Mouse (Mus musculus): Measurements from ENCODE around the gene Samhd1. TPM values are rescaled to one million over a fixed set of nuclear protein-coding genes. Genes with fewer than 3 reads are reported as not detected.
"Not testable (repeated sequence)": the region's sequence is repeated elsewhere in the genome, so short reads cannot be mapped to it uniquely, and the experiment has no call there.

The Samhd1 gene
- polyA plus RNA-seq (2011; ENCODE audit: insufficient read length, low read depth, missing spikeins): 79.5 and 83.7 TPM in 2 replicates

DNA sequence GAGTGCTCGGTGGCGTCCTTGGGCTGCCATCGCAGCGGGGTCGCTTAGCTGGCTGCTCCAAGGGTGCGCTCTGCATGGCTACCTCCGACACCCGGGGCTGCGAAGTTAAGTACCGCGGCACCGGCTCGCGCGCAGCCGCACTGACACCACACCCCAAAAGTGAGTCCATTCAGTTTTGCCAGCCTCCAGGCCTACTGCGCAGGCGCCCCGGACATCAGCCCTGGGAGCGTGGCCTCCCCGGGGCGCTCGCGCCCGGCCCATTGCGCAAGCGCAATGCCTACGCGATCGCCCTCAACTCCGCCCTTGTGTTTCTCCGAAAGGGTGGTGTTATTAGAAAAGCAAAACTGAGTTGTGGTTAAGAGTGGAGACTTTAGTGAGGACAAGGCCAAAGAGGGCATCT is at the start of gene Samhd1:
Gene Samhd1, minus strand, starts transcription at position 252 of the 400 bp plus-strand sequence.
- peak within 1 kb of the TSS; percentile 96 for H3K4me3 ChIP-seq (ENCODE audit: insufficient read depth, low read length)
- peak; percentile 85 for TF ChIP-seq POLR2A (IDR thresholded peaks at IDR 0.05; ENCODE audit: low read depth, low read length)
- no peak for TF ChIP-seq CTCF (IDR thresholded peaks at IDR 0.05; ENCODE audit: borderline replicate concordance, insufficient read depth, low read length)
- peak within 1 kb of the TSS; percentile 57 for H3K27ac ChIP-seq (ENCODE audit: insufficient read depth, low read length)
- no peaks in the 10 kb centered on the region; the same call in none of the 2 replicates for H3K4me1 ChIP-seq (ENCODE audit: control insufficient read depth, insufficient read depth, low read length)

DNA sequence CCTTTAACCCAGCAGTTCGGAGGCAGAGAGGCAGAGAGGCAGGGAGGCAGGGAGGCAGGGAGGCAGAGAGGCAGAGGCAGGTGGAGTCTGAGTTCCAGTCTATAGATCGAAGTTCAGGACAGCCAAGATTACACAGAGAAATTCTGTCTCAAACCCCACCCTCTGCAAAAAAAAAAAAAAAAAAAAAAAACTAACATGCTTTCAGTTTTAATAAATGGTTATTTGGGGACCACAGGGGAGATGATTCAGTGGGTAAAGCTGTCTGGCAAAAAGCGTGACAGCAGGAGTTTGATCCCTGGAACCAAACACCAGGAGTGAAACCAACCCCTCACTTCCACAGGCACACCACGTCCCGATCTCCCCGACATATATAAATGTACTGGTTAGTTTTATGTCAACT is 43.1 kb upstream of the Samhd1 start:
- H3K4me3 ChIP-seq (ENCODE audit: insufficient read depth, low read length): no peak overlapping the region
- no peak for TF ChIP-seq CTCF (IDR thresholded peaks at IDR 0.05; ENCODE audit: borderline replicate concordance, insufficient read depth, low read length)
- no peak for TF ChIP-seq POLR2A (IDR thresholded peaks at IDR 0.05; ENCODE audit: low read depth, low read length)
- H3K4me1 ChIP-seq (ENCODE audit: control insufficient read depth, insufficient read depth, low read length): no peaks in the 10 kb centered on the region
- no peak overlapping the region for H3K27ac ChIP-seq (ENCODE audit: insufficient read depth, low read length)

DNA sequence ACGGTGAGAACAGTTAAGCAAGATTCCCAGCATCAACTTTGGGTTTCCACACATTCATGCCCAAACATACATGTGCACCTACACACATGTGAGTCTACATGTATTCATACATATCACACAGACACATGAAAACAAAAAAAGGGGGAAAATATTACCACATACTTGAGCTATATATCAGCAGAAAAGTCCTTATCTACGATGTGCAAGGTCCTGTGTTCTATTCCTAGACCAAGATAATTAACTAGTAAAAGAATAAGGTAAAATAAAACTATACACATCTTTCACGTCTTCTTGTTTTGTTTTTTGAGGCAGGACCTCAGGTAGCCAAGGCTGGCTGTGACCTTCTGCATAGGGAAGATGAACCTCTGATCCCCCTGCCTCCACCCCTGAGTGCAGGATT is 41.2 kb upstream of the Samhd1 start:
- no peak for TF ChIP-seq CTCF (IDR thresholded peaks at IDR 0.05; ENCODE audit: borderline replicate concordance, insufficient read depth, low read length)
- TF ChIP-seq POLR2A (IDR thresholded peaks at IDR 0.05; ENCODE audit: low read depth, low read length): no peak
- no peaks in the 10 kb centered on the region for H3K4me1 ChIP-seq (ENCODE audit: control insufficient read depth, insufficient read depth, low read length)
- no peak overlapping the region for H3K27ac ChIP-seq (ENCODE audit: insufficient read depth, low read length)
- no peak overlapping the region for H3K4me3 ChIP-seq (ENCODE audit: insufficient read depth, low read length)

DNA sequence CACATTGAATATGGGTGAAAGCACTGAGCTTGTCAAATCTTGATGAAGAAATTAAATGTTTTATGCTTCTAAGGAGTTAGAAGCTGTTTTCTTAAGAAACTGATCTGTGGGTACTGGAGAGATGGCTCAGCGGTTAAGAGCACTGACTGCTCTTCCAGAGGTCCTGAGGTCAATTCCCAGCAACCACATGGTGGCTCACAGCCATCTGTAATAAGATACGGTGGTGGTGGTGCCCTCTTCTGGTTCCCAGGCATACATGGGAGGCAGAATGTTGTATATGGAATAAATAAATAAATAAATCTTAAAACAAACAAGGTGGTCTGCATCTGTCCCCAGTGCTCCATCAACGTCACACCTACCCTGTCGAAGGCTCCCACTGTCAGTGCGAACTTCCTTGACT is 39.4 kb upstream of the Samhd1 start:
- peaks cover 7% of the 10 kb centered on the region for H3K4me1 ChIP-seq (ENCODE audit: control insufficient read depth, insufficient read depth, low read length)
- no peak overlapping the region for H3K27ac ChIP-seq (ENCODE audit: insufficient read depth, low read length)
- TF ChIP-seq CTCF (IDR thresholded peaks at IDR 0.05; ENCODE audit: borderline replicate concordance, insufficient read depth, low read length) (no peak), POLR2A (IDR thresholded peaks at IDR 0.05; ENCODE audit: low read depth, low read length) (no peak)
- H3K4me3 ChIP-seq (ENCODE audit: insufficient read depth, low read length): no peak overlapping the region

DNA sequence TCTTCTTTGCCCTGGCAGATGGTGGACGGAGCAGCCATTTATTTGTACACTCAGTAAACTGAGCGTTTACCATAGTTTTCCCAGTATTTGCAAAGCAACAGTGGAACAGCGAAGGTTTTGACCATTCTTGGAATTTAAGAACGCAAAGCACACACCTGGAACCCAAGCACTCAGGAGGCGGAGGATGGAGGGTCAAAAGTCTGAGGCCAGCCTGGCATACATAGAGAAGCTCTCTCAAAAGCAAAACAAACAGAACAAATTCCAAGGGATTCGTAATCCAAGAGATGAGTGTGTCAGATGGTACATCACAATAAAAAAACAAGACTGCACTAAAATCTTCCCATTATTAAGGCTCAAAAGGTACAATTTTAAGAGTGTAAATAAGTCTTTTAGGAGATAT is 38.5 kb upstream of the Samhd1 start:
- H3K27ac ChIP-seq (ENCODE audit: insufficient read depth, low read length): no peak overlapping the region
- TF ChIP-seq POLR2A (IDR thresholded peaks at IDR 0.05; ENCODE audit: low read depth, low read length) (no peak), CTCF (IDR thresholded peaks at IDR 0.05; ENCODE audit: borderline replicate concordance, insufficient read depth, low read length) (no peak)
- no peak overlapping the region for H3K4me3 ChIP-seq (ENCODE audit: insufficient read depth, low read length)
- H3K4me1 ChIP-seq (ENCODE audit: control insufficient read depth, insufficient read depth, low read length): peaks cover 7% of the 10 kb centered on the region

DNA sequence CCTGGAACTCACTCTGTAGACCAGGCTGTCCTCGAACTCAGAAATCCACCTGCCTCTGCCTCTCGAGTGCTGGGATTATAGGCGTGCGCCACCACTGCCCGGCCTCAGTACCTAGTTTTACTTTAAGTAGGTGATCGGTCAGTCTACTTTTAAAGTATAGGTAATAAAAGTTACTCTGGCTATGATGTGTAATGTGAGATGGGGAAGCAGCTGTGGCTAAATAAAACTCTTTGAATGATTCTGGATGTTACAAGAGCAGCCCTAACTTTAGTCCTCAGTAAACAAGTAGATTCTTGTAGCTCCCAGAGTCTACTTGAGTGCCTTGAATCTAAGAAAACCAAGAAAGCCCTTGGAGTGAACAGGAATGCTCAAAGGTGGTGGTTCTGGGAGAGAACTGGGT is 37.9 kb upstream of the Samhd1 start:
- Histone ChIP-seq H3K4me1 (ENCODE audit: control insufficient read depth, insufficient read depth, low read length) (peaks cover 7% of the 10 kb centered on the region), H3K27ac (ENCODE audit: insufficient read depth, low read length) (no peak overlapping the region), H3K4me3 (ENCODE audit: insufficient read depth, low read length) (no peak overlapping the region)
- no peak for TF ChIP-seq POLR2A (IDR thresholded peaks at IDR 0.05; ENCODE audit: low read depth, low read length)

DNA sequence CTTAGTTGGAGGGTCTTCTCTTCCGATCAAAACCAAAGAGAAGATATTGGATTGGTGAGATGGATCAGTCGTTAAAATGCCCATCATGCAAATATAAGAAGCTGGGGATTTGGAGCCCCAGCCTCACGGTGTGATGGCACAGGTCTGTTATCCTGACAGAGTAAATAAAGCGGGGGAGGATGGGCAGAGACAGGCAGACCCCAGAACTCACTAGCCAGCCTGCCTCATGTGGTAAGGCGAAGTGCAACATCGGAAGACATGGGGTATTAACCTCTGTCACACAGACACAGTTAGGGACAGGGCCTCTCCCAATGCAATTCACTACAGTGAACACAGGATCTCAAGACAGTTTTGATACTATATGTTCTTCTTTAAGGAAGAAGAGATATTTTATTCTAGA is 35.6 kb upstream of the Samhd1 start:
- TF ChIP-seq CTCF (IDR thresholded peaks at IDR 0.05; ENCODE audit: borderline replicate concordance, insufficient read depth, low read length) (no peak), POLR2A (IDR thresholded peaks at IDR 0.05; ENCODE audit: low read depth, low read length) (no peak)
- no peak overlapping the region for H3K4me3 ChIP-seq (ENCODE audit: insufficient read depth, low read length)

DNA sequence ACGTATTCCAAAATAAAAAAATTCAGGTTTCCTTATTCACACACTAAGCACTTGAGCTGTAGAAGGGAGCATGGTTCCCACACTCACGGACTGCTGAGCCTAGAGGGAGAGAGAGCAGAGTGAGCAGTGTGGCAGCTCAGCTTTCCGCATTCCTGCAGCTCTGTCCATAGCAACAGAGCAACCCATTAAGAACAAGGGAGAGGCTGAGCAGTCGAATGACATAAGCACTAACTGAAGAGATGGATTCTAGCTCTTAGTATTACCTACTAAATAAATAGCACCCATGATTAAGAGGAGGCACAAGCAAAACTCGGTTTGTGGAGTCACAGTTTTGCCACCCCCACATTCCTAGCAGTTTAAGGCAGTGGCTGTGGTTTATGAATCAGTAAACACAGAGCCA is 35.1 kb upstream of the Samhd1 start:
- no peak for TF ChIP-seq CTCF (IDR thresholded peaks at IDR 0.05; ENCODE audit: borderline replicate concordance, insufficient read depth, low read length)
- no peak for TF ChIP-seq POLR2A (IDR thresholded peaks at IDR 0.05; ENCODE audit: low read depth, low read length)
- no peak overlapping the region for H3K4me3 ChIP-seq (ENCODE audit: insufficient read depth, low read length)
- peaks cover 7% of the 10 kb centered on the region for H3K4me1 ChIP-seq (ENCODE audit: control insufficient read depth, insufficient read depth, low read length)
- H3K27ac ChIP-seq (ENCODE audit: insufficient read depth, low read length): no peak overlapping the region; the same call in 1 of the 2 replicates

More for the DNA sequence above, 35.6 kb upstream of the Samhd1 start:
- Histone ChIP-seq H3K4me1 (ENCODE audit: control insufficient read depth, insufficient read depth, low read length) (peaks cover 7% of the 10 kb centered on the region), H3K27ac (ENCODE audit: insufficient read depth, low read length) (no peak overlapping the region; the same call in 1 of the 2 replicates)

DNA sequence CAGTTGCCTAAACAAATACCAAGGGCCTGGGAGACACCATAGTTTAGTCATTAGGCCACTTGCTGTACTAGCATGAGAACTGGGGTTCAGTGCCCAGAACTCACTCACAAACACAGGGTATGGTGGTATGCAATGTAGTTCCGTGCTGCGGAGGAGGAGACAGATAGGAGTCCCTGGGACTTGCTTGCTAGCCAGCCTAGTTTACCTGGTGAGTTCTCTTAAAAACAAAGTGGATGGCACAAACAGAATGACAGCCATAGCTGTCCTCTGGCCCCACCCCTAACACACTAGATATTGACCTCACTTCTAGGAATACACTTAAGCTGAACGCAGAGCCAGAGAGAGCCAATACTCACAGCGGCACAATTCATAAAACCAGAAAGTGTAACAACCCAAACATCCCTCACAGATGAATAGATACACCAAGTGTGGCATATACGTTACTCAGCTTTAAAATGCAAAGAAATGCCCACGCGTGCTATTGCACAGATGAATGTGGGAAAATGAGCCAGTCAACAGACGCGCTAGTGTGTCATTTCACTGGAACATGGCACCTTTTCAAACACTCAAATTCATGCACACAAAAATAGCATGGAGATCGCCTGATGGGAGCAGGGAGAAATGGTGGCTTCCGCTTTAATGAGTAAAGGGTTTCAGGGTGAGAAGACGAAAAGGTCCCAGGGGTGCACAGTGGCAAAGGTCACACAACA is 31.5 kb upstream of the Samhd1 start:
- Histone ChIP-seq H3K27ac (ENCODE audit: insufficient read depth, low read length) (no peak overlapping the region), H3K4me1 (ENCODE audit: control insufficient read depth, insufficient read depth, low read length) (peaks cover 9% of the 10 kb centered on the region), H3K4me3 (ENCODE audit: insufficient read depth, low read length) (no peak overlapping the region)
- no peak for TF ChIP-seq CTCF (IDR thresholded peaks at IDR 0.05; ENCODE audit: borderline replicate concordance, insufficient read depth, low read length)
- no peak for TF ChIP-seq POLR2A (IDR thresholded peaks at IDR 0.05; ENCODE audit: low read depth, low read length)

DNA sequence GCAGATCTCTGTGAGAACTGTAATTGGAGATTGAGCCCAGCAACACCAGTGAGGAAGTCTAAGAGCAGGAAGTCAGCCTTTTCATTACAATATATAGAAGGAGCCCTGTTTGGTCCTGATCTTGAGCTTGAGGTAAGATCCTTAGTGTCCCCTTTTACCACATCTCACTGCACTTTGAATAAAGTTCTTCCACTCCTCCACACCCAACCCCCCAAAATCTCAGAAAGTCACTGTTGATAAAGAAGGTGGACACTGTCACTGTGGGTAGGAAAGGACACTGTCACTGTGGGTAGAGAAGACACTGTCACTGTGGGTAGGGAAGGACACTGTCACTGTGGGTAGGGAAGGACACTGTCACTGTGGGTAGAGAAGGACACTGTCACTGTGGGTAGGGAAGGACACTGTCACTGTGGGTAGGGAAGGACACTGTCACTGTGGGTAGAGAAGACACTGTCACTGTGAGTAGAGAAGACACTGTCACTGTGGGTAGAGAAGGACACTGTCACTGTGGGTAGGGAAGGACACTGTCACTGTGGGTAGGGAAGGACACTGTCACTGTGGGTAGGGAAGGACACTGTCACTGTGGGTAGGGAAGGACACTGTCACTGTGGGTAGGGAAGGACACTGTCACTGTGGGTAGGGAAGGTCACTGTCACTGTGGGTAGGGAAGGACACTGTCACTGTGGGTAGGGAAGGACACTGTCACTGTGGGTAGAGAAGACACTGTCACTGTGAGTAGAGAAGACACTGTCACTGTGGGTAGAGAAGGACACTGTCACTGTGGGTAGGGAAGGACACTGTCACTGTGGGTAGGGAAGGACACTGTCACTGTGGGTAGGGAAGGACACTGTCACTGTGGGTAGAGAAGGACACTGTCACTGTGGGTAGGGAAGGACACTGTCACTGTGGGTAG is 30.5 kb upstream of the Samhd1 start:
- not testable (repeated sequence) for H3K4me3 ChIP-seq (ENCODE audit: insufficient read depth, low read length); H3K27ac ChIP-seq (ENCODE audit: insufficient read depth, low read length); H3K4me1 ChIP-seq (ENCODE audit: control insufficient read depth, insufficient read depth, low read length)
